Mouse (Mus musculus) hindbrain, embryonic 16.5 days (tissue): ENCODE measurements around the gene Edrf1. TPM values are rescaled to one million over a fixed set of nuclear protein-coding genes. Genes with fewer than 3 reads are reported as not detected.
"Not testable (repeated sequence)": the region's sequence is repeated elsewhere in the genome, so short reads cannot be mapped to it uniquely, and the experiment has no call there.

Experiments
- ATAC-seq: fragments of 200-750 bp; cut with Nextera tagmentation; 2 replicates; pipeline ENCODE4 v1.8.0; 2017; ENCODE audit warnings: moderate TSS enrichment, moderate library complexity
- H3K27ac ChIP-seq: fragments of 300-500 bp; sonication (generic); 2 replicates; pipeline ENCODE4 v1.5.1; 2014; ENCODE audit warnings: low read depth, mild to moderate bottlenecking, control low read depth, low read length, moderate library complexity
- H3K27me3 ChIP-seq: fragments of 300-500 bp; sonication (generic); replicated peaks from 2 replicates; pipeline ENCODE4 v1.6.1; 2014; ENCODE audit warnings: low read length; ENCODE audit not compliant: control insufficient read depth, insufficient read depth
- H3K36me3 ChIP-seq: fragments of 300-500 bp; sonication (generic); 2 replicates; pipeline ENCODE4 v1.6.1; 2014; ENCODE audit warnings: mild to moderate bottlenecking, low read length, moderate library complexity, mixed read lengths; ENCODE audit not compliant: control insufficient read depth, insufficient read depth
- H3K4me1 ChIP-seq: fragments of 300-500 bp; sonication (generic); 2 replicates; pipeline ENCODE4 v1.6.1; 2014; ENCODE audit warnings: low read depth, low read length; ENCODE audit not compliant: control insufficient read depth, insufficient read depth
- H3K4me2 ChIP-seq: fragments of 300-500 bp; sonication (generic); 2 replicates; pipeline ENCODE4 v1.6.1; 2014; ENCODE audit warnings: mild to moderate bottlenecking, low read length, control low read depth, moderate library complexity
- H3K4me3 ChIP-seq: fragments of 300-500 bp; sonication (generic); 2 replicates; pipeline ENCODE4 v1.5.1; 2014; ENCODE audit warnings: mild to moderate bottlenecking, low read length, control low read depth, moderate library complexity
- H3K9ac ChIP-seq: fragments of 300-500 bp; sonication (generic); 2 replicates; pipeline ENCODE4 v1.6.1; 2014; ENCODE audit warnings: low read depth, mild to moderate bottlenecking, control low read depth, low read length, moderate library complexity
- H3K9me3 ChIP-seq: fragments of 300-500 bp; sonication (generic); 2 replicates; pipeline ENCODE4 v1.6.1; 2014; ENCODE audit warnings: mild to moderate bottlenecking, low read length, moderate library complexity; ENCODE audit not compliant: control insufficient read depth
- WGBS: fragments of 180-500 bp; shearing (Covaris S2); extraction: QIAGEN DNeasy Blood & Tissue Kit; methylation state at CpG from one replicate; pipeline ENCODE4 v1.1.7; 2014; 5-methylcytosine and 5-hydroxymethylcytosine counted together
- polyA plus RNA-seq: library from polyadenylated mRNA; unstranded; fragments of >200 nt; fragmentation: Nextera tagmentation; extraction: Ambion mirVana; gene quantifications from 2 replicates; pipeline ENCODE4 v1.2.1, GENCODE M21; 2015

Gene Edrf1
- polyA plus RNA-seq, 1 experiment from 2014 or later = 14.9 TPM

- no peak overlapping the region for H3K9ac ChIP-seq
- 87% methylated on average over 8 of the region's 8 CpGs for WGBS
- H3K27me3 ChIP-seq = no peaks in the 10 kb centered on the region
- no peak overlapping the region for H3K4me2 ChIP-seq
- no peak for ATAC-seq
- H3K27ac ChIP-seq = no peak overlapping the region
- no peaks in the 10 kb centered on the region for H3K4me1 ChIP-seq
- no peaks in the 10 kb centered on the region; the same call in 1 of the 2 replicates for H3K36me3 ChIP-seq
- H3K9me3 ChIP-seq = no peaks in the 10 kb centered on the region
- H3K4me3 ChIP-seq = no peak overlapping the region
Observed at GRCm38 (mm10) chr7:133678716-133679115, 41.4 kb downstream of the Edrf1 start.

DNA sequence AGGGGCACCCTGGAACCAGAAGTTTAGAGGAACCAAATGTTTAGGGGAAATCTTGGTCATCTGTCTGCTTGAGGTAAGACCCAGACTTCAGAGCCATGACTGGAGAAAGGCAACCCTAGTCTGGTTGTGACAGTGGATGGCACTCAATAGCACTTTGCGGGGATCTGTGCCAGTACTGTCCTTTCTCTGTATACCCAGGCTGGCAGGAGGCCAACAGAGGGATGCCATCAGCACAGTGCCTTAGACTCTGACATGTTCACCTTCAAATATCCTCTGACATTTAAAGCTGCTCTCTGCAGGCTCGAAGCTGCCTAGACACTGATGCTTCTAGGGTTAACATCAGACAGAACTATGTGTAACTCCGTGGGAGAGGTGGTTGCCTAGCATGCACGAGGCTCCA is 42.1 kb downstream of the Edrf1 start:
- H3K4me2 ChIP-seq = no peak overlapping the region
- ATAC-seq = no peak
- 58% methylated on average over 4 of the region's 4 CpGs for WGBS

GRCm38 (mm10) chr7:133679961-133680360 is 42.6 kb downstream of the Edrf1 start, which contains the start of gene Mmp21:
Mmp21 (minus strand) TSS chr7:133680061.
- H3K27ac ChIP-seq = no peak within 1 kb of the TSS
- H3K9me3 ChIP-seq = no peaks in the 10 kb centered on the region; the same call in 1 of the 2 replicates
- H3K36me3 ChIP-seq = no peaks in the 10 kb centered on the region; the same call in none of the 2 replicates
- H3K9ac ChIP-seq = no peak within 1 kb of the TSS
- H3K4me1 ChIP-seq = no peaks in the 10 kb centered on the region
- H3K27me3 ChIP-seq = no peaks in the 10 kb centered on the region
- no peak within 1 kb of the TSS for H3K4me3 ChIP-seq
- H3K4me2 ChIP-seq = no peak within 1 kb of the TSS
- 86% methylated on average over 3 of the region's 3 CpGs for WGBS
- ATAC-seq = no peak

More for the DNA sequence above, 42.1 kb downstream of the Edrf1 start:
- H3K9me3 ChIP-seq = no peaks in the 10 kb centered on the region; the same call in 1 of the 2 replicates
- H3K9ac ChIP-seq = no peak overlapping the region
- no peaks in the 10 kb centered on the region for H3K4me1 ChIP-seq
- H3K4me3 ChIP-seq = no peak overlapping the region
- H3K27ac ChIP-seq = no peak overlapping the region
- H3K27me3 ChIP-seq = no peaks in the 10 kb centered on the region
- H3K36me3 ChIP-seq = no peaks in the 10 kb centered on the region; the same call in none of the 2 replicates

DNA sequence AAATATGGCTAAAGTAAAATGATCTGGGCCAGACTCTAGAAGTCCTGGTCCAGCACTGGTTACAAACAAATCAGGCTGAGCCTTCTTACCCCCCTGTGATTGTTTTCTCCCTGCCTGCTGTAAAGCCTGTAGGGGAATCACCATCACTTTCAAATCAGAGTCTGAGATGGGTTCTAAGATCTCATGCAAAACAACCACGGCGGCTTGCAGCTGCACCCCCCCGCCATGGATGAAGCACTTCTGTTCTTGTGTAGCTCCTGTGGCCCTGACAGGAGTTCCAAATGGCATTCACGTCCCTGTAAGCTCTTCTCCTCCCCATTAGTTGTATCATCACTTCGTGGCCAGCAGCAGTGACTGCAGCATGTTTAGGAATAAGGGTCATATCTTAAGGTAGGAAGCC is 46.3 kb downstream of the Edrf1 start:
- WGBS = 91% methylated on average over 5 of the region's 5 CpGs
- H3K4me1 ChIP-seq = no peaks in the 10 kb centered on the region
- no peaks in the 10 kb centered on the region for H3K27me3 ChIP-seq
- no peak overlapping the region for H3K4me3 ChIP-seq
- no peak overlapping the region for H3K9ac ChIP-seq
- no peak overlapping the region for H3K4me2 ChIP-seq
- no peak for ATAC-seq
- peaks cover 7% of the 10 kb centered on the region for H3K9me3 ChIP-seq
- H3K27ac ChIP-seq = no peak overlapping the region
- H3K36me3 ChIP-seq = peaks cover 10% of the 10 kb centered on the region

DNA sequence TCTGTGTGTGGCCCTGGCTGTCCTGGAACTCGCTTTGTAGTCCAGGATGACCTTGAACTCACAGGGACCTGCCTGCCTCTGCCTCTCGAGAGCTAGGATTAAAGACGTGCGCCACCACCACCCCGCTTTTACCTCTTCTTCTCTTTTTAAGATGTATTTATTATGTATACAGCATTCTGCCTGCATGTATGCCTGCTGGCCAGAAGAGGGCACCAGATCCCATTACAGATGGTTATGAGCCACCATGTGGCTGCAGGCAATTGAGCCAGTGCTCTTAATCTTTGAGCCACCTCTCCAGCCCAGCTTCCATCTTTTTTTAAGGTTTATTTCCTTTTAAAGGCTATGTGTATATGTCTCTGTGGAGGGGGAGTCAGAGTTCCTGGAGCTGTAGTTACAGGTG is 46.8 kb downstream of the Edrf1 start:
- Histone ChIP-seq H3K4me2 (no peak overlapping the region), H3K4me1 (no peaks in the 10 kb centered on the region), H3K9me3 (peaks cover 7% of the 10 kb centered on the region), H3K9ac (no peak overlapping the region), H3K4me3 (no peak overlapping the region), H3K27ac (no peak overlapping the region), H3K36me3 (peaks cover 15% of the 10 kb centered on the region), H3K27me3 (no peaks in the 10 kb centered on the region)
- 84% methylated on average over 5 of the region's 5 CpGs for WGBS
- no peak for ATAC-seq

GRCm38 (mm10) chr7:133684701-133685100 is 47.4 kb downstream of the Edrf1 start:
- Histone ChIP-seq H3K36me3 (peaks cover 21% of the 10 kb centered on the region), H3K27ac (no peak overlapping the region), H3K9ac (no peak overlapping the region), H3K4me3 (no peak overlapping the region), H3K27me3 (no peaks in the 10 kb centered on the region), H3K4me2 (no peak overlapping the region), H3K9me3 (peaks cover 7% of the 10 kb centered on the region), H3K4me1 (no peaks in the 10 kb centered on the region)
- ATAC-seq = no peak
- over 99% methylated on average over 6 of the region's 6 CpGs for WGBS

GRCm38 (mm10) chr7:133685644-133686043 is 48.3 kb downstream of the Edrf1 start:
- peaks cover 30% of the 10 kb centered on the region for H3K36me3 ChIP-seq
- ATAC-seq, H3K27ac ChIP-seq, H3K4me1 ChIP-seq, H3K4me3 ChIP-seq, H3K4me2 ChIP-seq, H3K9ac ChIP-seq, H3K9me3 ChIP-seq, H3K27me3 ChIP-seq: not testable (repeated sequence)

DNA sequence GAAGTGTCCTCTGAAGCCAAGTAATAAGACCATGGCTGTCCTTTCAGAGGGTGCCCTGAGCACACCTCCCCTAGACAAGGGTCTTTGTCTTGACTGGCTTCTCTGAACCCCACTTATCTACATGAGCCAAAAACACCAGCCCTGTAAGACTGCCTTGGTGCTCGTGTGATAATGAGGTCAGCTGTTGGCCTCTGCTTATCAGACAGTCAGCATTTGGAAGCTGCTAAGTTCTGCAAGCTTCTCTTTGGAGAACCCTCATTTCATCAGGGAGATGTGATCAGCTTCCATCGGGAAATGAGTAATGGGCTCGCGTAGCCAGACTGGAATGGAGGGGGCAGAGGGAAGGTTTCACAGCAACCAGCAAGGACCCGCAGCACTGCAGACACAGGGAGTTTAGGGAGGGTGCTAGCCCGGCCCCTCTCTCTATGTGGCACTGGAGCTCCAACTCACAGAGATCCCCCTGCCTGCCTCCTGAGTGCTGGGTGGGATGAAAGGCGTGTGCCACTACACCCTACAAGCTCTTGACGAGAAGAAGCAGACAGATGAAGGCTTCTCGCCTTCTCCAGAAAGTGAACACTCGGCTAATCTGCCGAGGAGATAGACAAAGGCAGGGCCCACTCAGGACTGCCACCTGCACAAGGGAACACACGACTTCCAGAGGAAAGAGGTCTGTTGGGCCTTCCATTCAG is 60.8 kb downstream of the Edrf1 start:
- ATAC-seq = no peak
- Histone ChIP-seq H3K4me2 (no peak overlapping the region), H3K27me3 (no peaks in the 10 kb centered on the region), H3K36me3 (no peaks in the 10 kb centered on the region; the same call in 1 of the 2 replicates), H3K9me3 (no peaks in the 10 kb centered on the region), H3K4me3 (no peak overlapping the region), H3K27ac (no peak overlapping the region), H3K9ac (no peak overlapping the region), H3K4me1 (no peaks in the 10 kb centered on the region)
- WGBS = 91% methylated on average over 12 of the region's 12 CpGs

DNA sequence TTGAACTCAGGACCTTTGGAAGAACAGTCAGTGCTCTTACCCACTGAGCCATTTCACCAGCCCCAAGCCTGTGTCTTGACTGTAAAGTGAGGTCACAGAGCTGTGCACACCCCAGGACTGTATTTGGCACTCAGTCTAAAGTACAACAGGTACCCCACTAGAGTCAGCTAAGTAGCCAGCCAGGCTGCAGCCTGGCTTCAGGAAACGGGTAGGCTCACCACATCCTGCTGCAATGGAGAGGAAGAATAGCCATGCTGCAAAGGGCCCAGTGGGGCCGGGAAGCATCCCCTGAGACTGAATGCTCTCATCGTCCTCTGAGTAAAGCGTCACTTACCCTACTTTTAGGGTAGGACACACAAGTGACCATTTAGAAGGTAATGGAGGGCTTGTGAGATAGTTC is 62.5 kb downstream of the Edrf1 start:
- Histone ChIP-seq H3K4me3 (no peak overlapping the region), H3K36me3 (no peaks in the 10 kb centered on the region; the same call in 1 of the 2 replicates), H3K4me1 (no peaks in the 10 kb centered on the region), H3K27ac (no peak overlapping the region), H3K9me3 (no peaks in the 10 kb centered on the region), H3K27me3 (no peaks in the 10 kb centered on the region), H3K9ac (no peak overlapping the region), H3K4me2 (no peak overlapping the region)
- 88% methylated on average over 4 of the region's 4 CpGs for WGBS
- ATAC-seq = no peak
